Mouse (Mus musculus) limb, embryonic 15.5 days (tissue): ENCODE measurements around the gene Apbb2. TPM values are rescaled to one million over a fixed set of nuclear protein-coding genes. Genes with fewer than 3 reads are reported as not detected.

Experiments
- ATAC-seq: fragments of 200-750 bp; cut with Nextera tagmentation; 2 replicates; pipeline ENCODE4 v1.8.0; 2017; ENCODE audit warnings: low read depth, moderate TSS enrichment; ENCODE audit not compliant: insufficient number of reproducible peaks, low FRiP score, low TSS enrichment
- H3K27ac ChIP-seq: fragments of 300-500 bp; sonication (generic); 2 replicates; pipeline ENCODE4 v1.5.1; 2015; ENCODE audit warnings: moderate library complexity, mild to moderate bottlenecking, inconsistent platforms
- H3K27me3 ChIP-seq: fragments of 300-500 bp; sonication (generic); 2 replicates; pipeline ENCODE4 v1.6.1; 2015; ENCODE audit warnings: inconsistent platforms
- H3K36me3 ChIP-seq: fragments of 300-500 bp; sonication (generic); 2 replicates; pipeline ENCODE4 v1.6.1; 2015; ENCODE audit warnings: inconsistent platforms
- H3K4me1 ChIP-seq: fragments of 300-500 bp; sonication (generic); 2 replicates; pipeline ENCODE4 v1.6.1; 2015; ENCODE audit warnings: inconsistent platforms
- H3K4me2 ChIP-seq: fragments of 300-500 bp; sonication (generic); 2 replicates; pipeline ENCODE4 v1.6.1; 2015; ENCODE audit warnings: mild to moderate bottlenecking, inconsistent platforms
- H3K4me3 ChIP-seq: fragments of 300-500 bp; sonication (generic); 2 replicates; pipeline ENCODE4 v1.5.1; 2015; ENCODE audit warnings: mild to moderate bottlenecking, inconsistent platforms
- H3K9ac ChIP-seq: fragments of 300-500 bp; sonication (generic); 2 replicates; pipeline ENCODE4 v1.6.1; 2015; ENCODE audit warnings: inconsistent platforms
- H3K9me3 ChIP-seq: fragments of 300-500 bp; sonication (generic); 2 replicates; pipeline ENCODE4 v1.6.1; 2016; ENCODE audit warnings: inconsistent platforms
- WGBS: fragments of 180-500 bp; shearing (Covaris S2); methylation state at CpG from one replicate; pipeline ENCODE4 v1.1.7; 2015; 5-methylcytosine and 5-hydroxymethylcytosine counted together
- polyA plus RNA-seq: library from polyadenylated mRNA; unstranded; fragments of >200 nt; fragmentation: Nextera tagmentation; extraction: Ambion mirVana; gene quantifications from 2 replicates; pipeline ENCODE4 v1.2.1, GENCODE M21; 2015

Apbb2 gene
- polyA plus RNA-seq, 1 experiment from 2014 or later: 43.2 TPM

GRCm38 (mm10) chr5:66298856-66299255 is 319.7 kb downstream of the Apbb2 start:
- no peak overlapping the region for H3K9ac ChIP-seq
- ATAC-seq: no peak
- H3K4me1 ChIP-seq: no peaks in the 10 kb centered on the region
- no peak overlapping the region for H3K4me2 ChIP-seq
- peaks cover 19% of the 10 kb centered on the region for H3K36me3 ChIP-seq
- no peaks in the 10 kb centered on the region for H3K9me3 ChIP-seq
- H3K4me3 ChIP-seq: no peak overlapping the region
- WGBS: 78% methylated on average over 6 of the region's 6 CpGs
- no peak overlapping the region for H3K27ac ChIP-seq
- no peaks in the 10 kb centered on the region for H3K27me3 ChIP-seq

- WGBS: 89% methylated on average over 5 of the region's 5 CpGs
- peaks cover 6% of the 10 kb centered on the region; the same call in 1 of the 2 replicates for H3K36me3 ChIP-seq
- H3K9me3 ChIP-seq: no peaks in the 10 kb centered on the region
- no peak overlapping the region for H3K9ac ChIP-seq
- ATAC-seq: no peak
- no peaks in the 10 kb centered on the region for H3K27me3 ChIP-seq
- no peaks in the 10 kb centered on the region for H3K4me1 ChIP-seq
- H3K4me2 ChIP-seq: no peak overlapping the region
- no peak overlapping the region for H3K27ac ChIP-seq
- no peak overlapping the region for H3K4me3 ChIP-seq
These were observed 322.5 kb downstream of the Apbb2 start for GRCm38 (mm10) chr5:66296116-66296515.

GRCm38 (mm10) chr5:66294952-66295351 is 323.6 kb downstream of the Apbb2 start:
- H3K4me2 ChIP-seq: no peak overlapping the region
- no peaks in the 10 kb centered on the region for H3K27me3 ChIP-seq
- ATAC-seq: no peak
- H3K4me1 ChIP-seq: no peaks in the 10 kb centered on the region
- H3K36me3 ChIP-seq: 0 out of 2 replicates have a peak, but pooled peaks cover 4% of the 10 kb centered on the region
- no peak overlapping the region for H3K9ac ChIP-seq
- H3K27ac ChIP-seq: no peak overlapping the region
- 87% methylated on average over 4 of the region's 4 CpGs for WGBS
- no peaks in the 10 kb centered on the region for H3K9me3 ChIP-seq
- no peak overlapping the region for H3K4me3 ChIP-seq

- WGBS: 86% methylated on average over 11 of the region's 11 CpGs
These were observed 324.4 kb downstream of the Apbb2 start for GRCm38 (mm10) chr5:66294106-66294625.

GRCm38 (mm10) chr5:66280742-66281141 is 337.8 kb downstream of the Apbb2 start:
- Histone ChIP-seq H3K27me3 (no peaks in the 10 kb centered on the region), H3K4me2 (no peak overlapping the region), H3K4me1 (no peaks in the 10 kb centered on the region), H3K27ac (no peak overlapping the region), H3K9ac (no peak overlapping the region), H3K9me3 (no peaks in the 10 kb centered on the region), H3K4me3 (no peak overlapping the region), H3K36me3 (no peaks in the 10 kb centered on the region)
- no peak for ATAC-seq
- 76% methylated on average over 6 of the region's 6 CpGs for WGBS

More at GRCm38 (mm10) chr5:66294106-66294625, 324.4 kb downstream of the Apbb2 start:
- H3K9ac ChIP-seq: no peak overlapping the region
- ATAC-seq: no peak
- no peaks in the 10 kb centered on the region for H3K4me1 ChIP-seq
- no peaks in the 10 kb centered on the region for H3K9me3 ChIP-seq
- H3K4me3 ChIP-seq: no peak overlapping the region
- H3K27me3 ChIP-seq: no peaks in the 10 kb centered on the region
- H3K27ac ChIP-seq: no peak overlapping the region
- no peak overlapping the region for H3K4me2 ChIP-seq
- 0 out of 2 replicates have a peak, but pooled peaks cover 4% of the 10 kb centered on the region for H3K36me3 ChIP-seq

- H3K4me2 ChIP-seq: no peak overlapping the region
These were observed 338.9 kb downstream of the Apbb2 start for GRCm38 (mm10) chr5:66279650-66280049.

GRCm38 (mm10) chr5:66274417-66274816 is 344.2 kb downstream of the Apbb2 start:
- WGBS: 32% methylated on average over 3 of the region's 3 CpGs
- H3K4me3 ChIP-seq: no peak overlapping the region
- peaks cover 10% of the 10 kb centered on the region; the same call in 1 of the 2 replicates for H3K4me1 ChIP-seq
- no peak overlapping the region for H3K27ac ChIP-seq
- no peak overlapping the region for H3K4me2 ChIP-seq
- no peak for ATAC-seq
- no peaks in the 10 kb centered on the region for H3K27me3 ChIP-seq
- no peaks in the 10 kb centered on the region for H3K36me3 ChIP-seq
- H3K9ac ChIP-seq: no peak overlapping the region
- H3K9me3 ChIP-seq: no peaks in the 10 kb centered on the region

More at GRCm38 (mm10) chr5:66279650-66280049, 338.9 kb downstream of the Apbb2 start:
- H3K4me1 ChIP-seq: no peaks in the 10 kb centered on the region
- 76% methylated on average over 2 of the region's 2 CpGs for WGBS
- no peak overlapping the region for H3K27ac ChIP-seq
- H3K27me3 ChIP-seq: no peaks in the 10 kb centered on the region
- no peaks in the 10 kb centered on the region for H3K36me3 ChIP-seq
- no peak overlapping the region for H3K9ac ChIP-seq
- ATAC-seq: no peak
- no peaks in the 10 kb centered on the region for H3K9me3 ChIP-seq
- no peak overlapping the region for H3K4me3 ChIP-seq

GRCm38 (mm10) chr5:66271141-66271540 is 347.4 kb downstream of the Apbb2 start:
- no peak for ATAC-seq
- no peaks in the 10 kb centered on the region for H3K27me3 ChIP-seq
- H3K9ac ChIP-seq: no peak overlapping the region
- H3K4me2 ChIP-seq: no peak overlapping the region
- no peak overlapping the region for H3K4me3 ChIP-seq
- no peaks in the 10 kb centered on the region for H3K36me3 ChIP-seq
- H3K27ac ChIP-seq: no peak overlapping the region
- 80% methylated on average over 2 of the region's 2 CpGs for WGBS
- H3K4me1 ChIP-seq: peaks cover 10% of the 10 kb centered on the region; the same call in 1 of the 2 replicates
- H3K9me3 ChIP-seq: no peaks in the 10 kb centered on the region

GRCm38 (mm10) chr5:66269616-66270015 is 349.0 kb downstream of the Apbb2 start:
- ATAC-seq: no peak
- H3K4me2 ChIP-seq: no peak overlapping the region
- H3K4me1 ChIP-seq: peaks cover 10% of the 10 kb centered on the region; the same call in 1 of the 2 replicates
- no peaks in the 10 kb centered on the region for H3K27me3 ChIP-seq
- no peak overlapping the region for H3K4me3 ChIP-seq
- no peaks in the 10 kb centered on the region for H3K36me3 ChIP-seq
- H3K9me3 ChIP-seq: no peaks in the 10 kb centered on the region
- H3K9ac ChIP-seq: no peak overlapping the region
- H3K27ac ChIP-seq: no peak overlapping the region
- 42% methylated on average over 7 of the region's 7 CpGs for WGBS

GRCm38 (mm10) chr5:66263398-66263797 is 355.2 kb downstream of the Apbb2 start:
- Histone ChIP-seq H3K4me3 (no peak overlapping the region), H3K4me2 (no peak overlapping the region), H3K27me3 (no peaks in the 10 kb centered on the region), H3K9me3 (no peaks in the 10 kb centered on the region), H3K27ac (no peak overlapping the region), H3K36me3 (no peaks in the 10 kb centered on the region), H3K4me1 (peaks cover 8% of the 10 kb centered on the region), H3K9ac (no peak overlapping the region)
- WGBS: 35% methylated on average over 4 of the region's 4 CpGs
- ATAC-seq: no peak

- Histone ChIP-seq H3K27me3 (no peaks in the 10 kb centered on the region), H3K9me3 (no peaks in the 10 kb centered on the region), H3K27ac (no peak overlapping the region), H3K4me1 (peaks cover 8% of the 10 kb centered on the region), H3K4me3 (no peak overlapping the region), H3K36me3 (no peaks in the 10 kb centered on the region), H3K4me2 (no peak overlapping the region), H3K9ac (no peak overlapping the region)
- WGBS: 76% methylated on average over 2 of the region's 2 CpGs
- ATAC-seq: no peak
These were observed 356.1 kb downstream of the Apbb2 start for GRCm38 (mm10) chr5:66262475-66262874.

GRCm38 (mm10) chr5:66259756-66260448 is 358.7 kb downstream of the Apbb2 start, which contains the start of gene Nsun7:
Gene Nsun7 (plus strand): TSS chr5:66259897.
- WGBS: 1% methylated on average over 44 of the region's 44 CpGs
- H3K36me3 ChIP-seq: no peaks in the 10 kb centered on the region
- 0 out of 2 replicates have a peak, but pooled peaks have one; percentile 40 for ATAC-seq
- H3K4me1 ChIP-seq: peaks cover 8% of the 10 kb centered on the region
- H3K9me3 ChIP-seq: no peaks in the 10 kb centered on the region
- H3K27me3 ChIP-seq: no peaks in the 10 kb centered on the region
- no peak within 1 kb of the TSS for H3K27ac ChIP-seq
- peak within 1 kb of the TSS; percentile 59 for H3K4me3 ChIP-seq
- peak within 1 kb of the TSS; percentile 91 for H3K4me2 ChIP-seq
- H3K9ac ChIP-seq: peak within 1 kb of the TSS; percentile 54
